Mouse (Mus musculus) midbrain, embryonic 12.5 days (tissue): Measurements from ENCODE around the gene Sipa1l1. TPM values are rescaled to one million over a fixed set of nuclear protein-coding genes. Genes with fewer than 3 reads are reported as not detected.

Source experiments
- ATAC-seq: fragments of 200-750 bp; cut with Nextera tagmentation; 2 replicates; pipeline ENCODE4 v1.8.0; 2017; ENCODE audit warnings: low read depth, moderate TSS enrichment, moderate library complexity; ENCODE audit not compliant: low FRiP score
- H3K27ac ChIP-seq: fragments of 300-500 bp; sonication (generic); replicated peaks from 2 replicates; pipeline ENCODE4 v1.5.1; 2016; ENCODE audit warnings: mild to moderate bottlenecking
- H3K27me3 ChIP-seq: fragments of 300-500 bp; sonication (generic); 2 replicates; pipeline ENCODE4 v1.6.1; 2016; ENCODE audit warnings: mild to moderate bottlenecking
- H3K36me3 ChIP-seq: fragments of 300-500 bp; sonication (generic); 2 replicates; pipeline ENCODE4 v1.6.1; 2016
- H3K4me1 ChIP-seq: fragments of 300-500 bp; sonication (generic); 2 replicates; pipeline ENCODE4 v1.6.1; 2016
- H3K4me2 ChIP-seq: fragments of 300-500 bp; sonication (generic); replicated peaks from 2 replicates; pipeline ENCODE4 v1.6.1; 2016; ENCODE audit warnings: mild to moderate bottlenecking, moderate library complexity
- H3K4me3 ChIP-seq: fragments of 300-500 bp; sonication (generic); 2 replicates; pipeline ENCODE4 v1.5.1; 2016; ENCODE audit warnings: mild to moderate bottlenecking
- H3K9ac ChIP-seq: fragments of 300-500 bp; sonication (generic); replicated peaks from 2 replicates; pipeline ENCODE4 v1.6.1; 2016; ENCODE audit warnings: mild to moderate bottlenecking, moderate library complexity
- H3K9me3 ChIP-seq: fragments of 300-500 bp; sonication (generic); 2 replicates; pipeline ENCODE4 v1.6.1; 2016; ENCODE audit warnings: mild to moderate bottlenecking
- WGBS: fragments of 180-500 bp; shearing (Covaris S2); methylation state at CpG from one replicate; pipeline ENCODE4 v1.1.7; 2016; 5-methylcytosine and 5-hydroxymethylcytosine counted together
- polyA plus RNA-seq: library from polyadenylated mRNA; unstranded; fragments of >200 nt; fragmentation: Nextera tagmentation; extraction: Ambion mirVana; gene quantifications from 2 replicates; pipeline ENCODE4 v1.2.1, GENCODE M21; 2016

Sipa1l1 gene
- polyA plus RNA-seq, 1 experiment from 2014 or later = 28.6 TPM

GRCm38 (mm10) chr12:82335095-82335494, 166.0 kb downstream of the Sipa1l1 start:
- Histone ChIP-seq H3K4me1 (peaks cover 39% of the 10 kb centered on the region), H3K4me3 (no peak overlapping the region), H3K27me3 (no peaks in the 10 kb centered on the region), H3K36me3 (no peaks in the 10 kb centered on the region), H3K4me2 (no peak overlapping the region), H3K9ac (no peak overlapping the region), H3K9me3 (no peaks in the 10 kb centered on the region), H3K27ac (peak overlapping the region; percentile 58)
- 19% methylated on average over 1 of the region's 1 CpGs for WGBS
- no peak for ATAC-seq

- H3K4me1 ChIP-seq = peaks cover 35% of the 10 kb centered on the region
- H3K4me2 ChIP-seq = no peak overlapping the region
- no peaks in the 10 kb centered on the region for H3K9me3 ChIP-seq
- no peak overlapping the region for H3K27ac ChIP-seq
- no peaks in the 10 kb centered on the region for H3K27me3 ChIP-seq
- whole genome bisulfite sequencing = 84% methylated on average over 4 of the region's 4 CpGs
- H3K9ac ChIP-seq = no peak overlapping the region
- no peak overlapping the region for H3K4me3 ChIP-seq
- peaks cover 13% of the 10 kb centered on the region for H3K36me3 ChIP-seq
- no peak for ATAC-seq
These were observed 169.4 kb downstream of the Sipa1l1 start for GRCm38 (mm10) chr12:82338550-82338949.

- Histone ChIP-seq H3K4me3 (peak overlapping the region; percentile 18; the same call in 1 of the 2 replicates), H3K27me3 (no peaks in the 10 kb centered on the region), H3K4me2 (peak overlapping the region; percentile 38), H3K9ac (no peak overlapping the region; the same call in 1 of the 2 replicates), H3K36me3 (peaks cover 13% of the 10 kb centered on the region), H3K9me3 (no peaks in the 10 kb centered on the region), H3K4me1 (peaks cover 27% of the 10 kb centered on the region), H3K27ac (no peak overlapping the region)
- ATAC-seq = no peak
- WGBS = 42% methylated on average over 18 of the region's 18 CpGs
These were observed 170.2 kb downstream of the Sipa1l1 start for GRCm38 (mm10) chr12:82339221-82339861.

GRCm38 (mm10) chr12:82340196-82340918, 171.2 kb downstream of the Sipa1l1 start:
- Histone ChIP-seq H3K27ac (no peak overlapping the region), H3K9me3 (no peaks in the 10 kb centered on the region), H3K36me3 (peaks cover 13% of the 10 kb centered on the region), H3K4me2 (no peak overlapping the region), H3K9ac (no peak overlapping the region), H3K4me3 (no peak overlapping the region), H3K4me1 (peaks cover 17% of the 10 kb centered on the region), H3K27me3 (no peaks in the 10 kb centered on the region)
- WGBS = 76% methylated on average over 6 of the region's 6 CpGs
- ATAC-seq = no peak

- Histone ChIP-seq H3K36me3 (peaks cover 13% of the 10 kb centered on the region), H3K4me2 (no peak overlapping the region), H3K9me3 (no peaks in the 10 kb centered on the region), H3K27ac (no peak overlapping the region), H3K9ac (no peak overlapping the region), H3K4me3 (no peak overlapping the region), H3K27me3 (no peaks in the 10 kb centered on the region), H3K4me1 (peaks cover 14% of the 10 kb centered on the region)
- no peak for ATAC-seq
- WGBS = 98% methylated on average over 8 of the region's 8 CpGs
These were observed 172.1 kb downstream of the Sipa1l1 start for GRCm38 (mm10) chr12:82341181-82341580.

- 91% methylated on average over 9 of the region's 9 CpGs for WGBS
These were observed 172.6 kb downstream of the Sipa1l1 start for GRCm38 (mm10) chr12:82341696-82342095.

GRCm38 (mm10) chr12:82350082-82350481, 181.0 kb downstream of the Sipa1l1 start:
- H3K27ac ChIP-seq = no peak overlapping the region
- no peaks in the 10 kb centered on the region for H3K9me3 ChIP-seq
- H3K4me1 ChIP-seq = peaks cover 8% of the 10 kb centered on the region; the same call in 1 of the 2 replicates
- WGBS = 93% methylated on average over 5 of the region's 11 CpGs
- no peak for ATAC-seq
- H3K36me3 ChIP-seq = no peaks in the 10 kb centered on the region
- H3K27me3 ChIP-seq = no peaks in the 10 kb centered on the region
- H3K4me2 ChIP-seq = no peak overlapping the region
- H3K9ac ChIP-seq = no peak overlapping the region
- no peak overlapping the region for H3K4me3 ChIP-seq

More at GRCm38 (mm10) chr12:82341696-82342095, 172.6 kb downstream of the Sipa1l1 start:
- Histone ChIP-seq H3K4me1 (peaks cover 14% of the 10 kb centered on the region), H3K9me3 (no peaks in the 10 kb centered on the region), H3K36me3 (peaks cover 13% of the 10 kb centered on the region), H3K27ac (no peak overlapping the region), H3K4me2 (no peak overlapping the region), H3K4me3 (no peak overlapping the region), H3K9ac (no peak overlapping the region), H3K27me3 (no peaks in the 10 kb centered on the region)
- no peak for ATAC-seq

- Histone ChIP-seq H3K4me3 (no peak overlapping the region), H3K9ac (0 out of 2 replicates have a peak overlapping the region, but pooled peaks have one; percentile 0), H3K9me3 (no peaks in the 10 kb centered on the region), H3K36me3 (no peaks in the 10 kb centered on the region), H3K4me2 (no peak overlapping the region), H3K4me1 (peaks cover 8% of the 10 kb centered on the region; the same call in 1 of the 2 replicates), H3K27ac (no peak overlapping the region), H3K27me3 (no peaks in the 10 kb centered on the region)
- ATAC-seq = no peak
- 85% methylated on average over 6 of the region's 6 CpGs for WGBS
These were observed 181.8 kb downstream of the Sipa1l1 start for GRCm38 (mm10) chr12:82350891-82351290.

GRCm38 (mm10) chr12:82353660-82354059, 184.5 kb downstream of the Sipa1l1 start:
- WGBS = 86% methylated on average over 2 of the region's 2 CpGs
- ATAC-seq = no peak
- Histone ChIP-seq H3K36me3 (0 out of 2 replicates have a peak, but pooled peaks cover 4% of the 10 kb centered on the region), H3K27ac (no peak overlapping the region), H3K4me3 (no peak overlapping the region), H3K4me1 (peaks cover 8% of the 10 kb centered on the region; the same call in 1 of the 2 replicates), H3K27me3 (no peaks in the 10 kb centered on the region), H3K9me3 (no peaks in the 10 kb centered on the region), H3K4me2 (no peak overlapping the region), H3K9ac (no peak overlapping the region)

- Histone ChIP-seq H3K9ac (no peak overlapping the region), H3K4me3 (no peak overlapping the region), H3K9me3 (no peaks in the 10 kb centered on the region), H3K27me3 (no peaks in the 10 kb centered on the region), H3K36me3 (0 out of 2 replicates have a peak, but pooled peaks cover 4% of the 10 kb centered on the region), H3K27ac (no peak overlapping the region), H3K4me2 (no peak overlapping the region), H3K4me1 (no peaks in the 10 kb centered on the region)
- WGBS = 84% methylated on average over 10 of the region's 10 CpGs
- no peak for ATAC-seq
These were observed 186.5 kb downstream of the Sipa1l1 start for GRCm38 (mm10) chr12:82355419-82356149.

GRCm38 (mm10) chr12:82356476-82356875, 187.4 kb downstream of the Sipa1l1 start:
- Histone ChIP-seq H3K9ac (no peak overlapping the region), H3K36me3 (0 out of 2 replicates have a peak, but pooled peaks cover 4% of the 10 kb centered on the region), H3K4me2 (no peak overlapping the region), H3K4me1 (no peaks in the 10 kb centered on the region), H3K4me3 (no peak overlapping the region), H3K27ac (no peak overlapping the region), H3K27me3 (no peaks in the 10 kb centered on the region), H3K9me3 (no peaks in the 10 kb centered on the region)
- WGBS = 89% methylated on average over 2 of the region's 2 CpGs
- no peak for ATAC-seq

GRCm38 (mm10) chr12:82357431-82357830, 188.3 kb downstream of the Sipa1l1 start:
- ATAC-seq = no peak
- Histone ChIP-seq H3K27me3 (no peaks in the 10 kb centered on the region), H3K9me3 (no peaks in the 10 kb centered on the region), H3K4me3 (no peak overlapping the region), H3K4me1 (no peaks in the 10 kb centered on the region), H3K27ac (no peak overlapping the region), H3K9ac (no peak overlapping the region), H3K36me3 (0 out of 2 replicates have a peak, but pooled peaks cover 4% of the 10 kb centered on the region), H3K4me2 (no peak overlapping the region)
- 91% methylated on average over 5 of the region's 5 CpGs for WGBS
